Mouse (Mus musculus) adrenal gland, postnatal 14 days (tissue): ENCODE data around the gene Npat. TPM values are rescaled to one million over a fixed set of nuclear protein-coding genes. Genes with fewer than 3 reads are reported as not detected.
A peak's percentile ranks its signal among the peaks of the same experiment; 100 is the strongest.

Experiments used
- DNase-seq: peaks from one replicate; pipeline ENCODE4 v3.0.0; 2021; ENCODE audit warnings: mixed read lengths
- total RNA-seq: library from RNA; stranded (reverse); gene quantifications from 2 replicates; pipeline ENCODE4 v1.2.3, GENCODE M21; 2021

Gene Npat
- total RNA-seq, 1 experiment from 2014 or later, result 12.7 TPM

DNA sequence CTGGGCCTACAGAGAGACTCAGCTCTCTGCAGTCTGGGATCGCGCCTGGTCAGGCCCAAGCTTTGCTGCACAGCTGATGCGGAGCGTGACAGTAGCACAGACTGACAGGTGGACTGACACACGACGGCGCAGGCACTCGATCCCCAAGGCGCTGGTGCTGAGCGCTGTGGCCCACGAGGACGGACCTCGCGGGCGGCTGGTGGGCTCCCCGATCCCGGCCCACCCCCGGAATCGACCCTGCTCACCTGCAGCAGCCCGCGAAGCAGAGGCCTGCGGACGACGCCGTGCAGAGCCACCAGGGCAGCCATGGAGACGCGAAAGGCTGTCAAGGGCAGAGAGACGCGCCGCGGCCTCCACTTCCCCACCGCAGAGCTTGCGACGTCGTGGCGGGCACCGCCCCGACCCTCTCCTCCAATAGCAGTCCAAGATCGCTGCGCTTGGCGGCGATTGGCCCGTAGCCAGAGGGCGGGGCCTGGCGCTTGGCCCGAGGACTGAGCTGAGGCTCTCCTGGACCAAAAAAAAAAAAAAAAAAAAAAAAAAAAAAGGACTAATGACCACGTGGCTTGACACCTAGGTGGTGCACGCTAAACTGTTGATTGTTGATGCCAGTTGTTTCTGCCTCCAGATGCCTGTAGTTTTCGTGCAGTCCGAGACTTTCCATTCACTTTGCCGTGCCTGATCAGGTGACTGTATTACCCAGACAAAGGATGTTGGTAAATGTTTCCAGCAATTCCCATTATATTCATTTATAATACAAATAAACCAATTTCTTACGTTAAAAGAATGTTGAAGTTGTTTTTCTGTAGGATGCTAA, 73.3 kb downstream of the Npat start, which contains the start of gene Acat1:
Gene Acat1 (minus strand): TSS at position 415 of the 814 bp plus-strand sequence.
- peak; percentile 98 for DNase-seq

DNA sequence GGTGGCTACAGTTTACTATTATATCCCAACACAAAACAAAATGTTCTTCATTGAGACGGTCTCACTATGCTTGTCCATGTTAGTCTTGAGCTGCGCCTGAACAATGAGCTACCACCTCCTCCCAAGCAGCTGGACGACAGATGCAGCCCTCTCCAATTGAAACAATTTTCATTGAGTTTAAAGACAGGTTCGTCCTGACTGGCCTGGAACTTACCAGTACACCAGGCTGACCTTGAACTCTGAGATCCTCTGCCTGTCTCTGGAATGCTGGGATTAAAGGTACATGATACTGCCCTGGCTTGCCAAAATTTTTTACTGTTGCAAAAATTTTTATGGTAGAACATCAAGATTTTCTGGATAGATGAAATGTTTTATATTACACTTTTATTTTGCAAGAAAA, 77.4 kb downstream of the Npat start:
- DNase-seq, result no peak

DNA sequence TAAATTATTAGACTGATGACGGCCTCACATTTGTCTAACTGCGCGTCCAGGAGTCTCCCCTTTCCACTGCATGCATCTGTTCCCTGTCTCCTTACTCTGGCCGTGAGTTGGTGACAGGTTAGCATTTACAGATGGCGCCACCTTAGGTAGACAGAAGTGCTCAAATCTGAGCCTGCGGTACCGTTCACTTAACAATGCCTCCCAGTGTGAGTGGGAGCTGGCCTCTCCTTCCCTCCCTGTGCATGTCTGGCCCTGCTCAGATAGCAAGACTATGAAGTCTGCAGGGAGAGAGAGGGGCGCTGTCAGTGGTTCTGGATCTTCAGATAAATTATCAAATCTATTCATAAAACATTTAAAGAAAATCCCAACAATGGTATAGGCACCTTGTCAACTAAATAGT, 78.4 kb downstream of the Npat start:
- DNase-seq, result no peak

Other genes with a start within 250 kb of the Npat start
- gene Exph5, start 235.4 kb upstream of the Npat start, total RNA-seq, result 0.38 and 1.4 TPM in 2 replicates
- gene Kdelc2, start 153.0 kb upstream of the Npat start, total RNA-seq, result 12.1 and 12.4 TPM in 2 replicates
- 0.44 and 0.98 TPM in 2 replicates for gene 4930550C14Rik, start 134.7 kb upstream of the Npat start, total RNA-seq
- gene Atm, start 307 bp upstream of the Npat start, total RNA-seq, result 13.7 and 17.3 TPM in 2 replicates
- 279 and 318 TPM in 2 replicates for gene Acat1, start 73.3 kb downstream of the Npat start, total RNA-seq
- 34.2 and 35.1 TPM in 2 replicates for gene Cul5, start 133.0 kb downstream of the Npat start, total RNA-seq
- gene Rab39, start 169.2 kb downstream of the Npat start, total RNA-seq, result 0.67 and 0.79 TPM in 2 replicates
- 0.49 and 0.67 TPM in 2 replicates for gene Slc35f2, start 234.5 kb downstream of the Npat start, total RNA-seq